Mouse (Mus musculus): ENCODE measurements around the gene Myo16.

GRCm38 (mm10) chr8:10651546-10652315, 498.0 kb downstream of the Myo16 start:
- TF ChIP-seq TAL1 (IDR thresholded peaks at IDR 0.05; ENCODE audit: low read length) (no peak), GATA1 (IDR thresholded peaks at IDR 0.05; ENCODE audit: low read length) (no peak)

All from erythroblast, embryonic 14.5 days (primary cell).